Mouse (Mus musculus) frontal cortex, postnatal 14 days (tissue): ENCODE results near the gene Gm16181.
"Not testable (repeated sequence)": the region's sequence is repeated elsewhere in the genome, so short reads cannot be mapped to it uniquely, and the experiment has no call there.

Experiments
- DNase-seq, 2 experiments: peaks; one replicate each; pipeline ENCODE4 v3.0.0; 2022; ENCODE audit warnings: low spot score in 2 of 2

Gene Gm16181

GRCm38 (mm10) chr17:35232043-35232442, 11.4 kb downstream of the Gm16181 start:
- DNase-seq = peak in 1 of 2 experiments; percentile 87

- DNase-seq = no peak
Observed at GRCm38 (mm10) chr17:35232659-35233058, 12.0 kb downstream of the Gm16181 start.

GRCm38 (mm10) chr17:35233114-35233980, 12.7 kb downstream of the Gm16181 start, which contains the start of gene Atp6v1g2:
TSS of gene Atp6v1g2 (plus strand) at chr17:35233660.
- DNase-seq = no peak

- not testable (repeated sequence) for DNase-seq
Observed at GRCm38 (mm10) chr17:35234090-35234489, 13.5 kb downstream of the Gm16181 start.

- no peak for DNase-seq
Observed at GRCm38 (mm10) chr17:35234903-35235302, 14.3 kb downstream of the Gm16181 start.

- peak; percentile 85 to 90 for DNase-seq
Observed at GRCm38 (mm10) chr17:35235614-35236389, 15.2 kb downstream of the Gm16181 start, which contains the start of gene Nfkbil1. TSS of gene Nfkbil1 (minus strand) at chr17:35235792.

GRCm38 (mm10) chr17:35236390-35236746, 15.7 kb downstream of the Gm16181 start:
- peak; percentile 97 to 100 for DNase-seq

GRCm38 (mm10) chr17:35236996-35237395, 16.4 kb downstream of the Gm16181 start:
- no peak for DNase-seq

- DNase-seq = no peak
Observed at GRCm38 (mm10) chr17:35237504-35237903, 16.9 kb downstream of the Gm16181 start.

- DNase-seq = no peak
Observed at GRCm38 (mm10) chr17:35239700-35240099, 19.1 kb downstream of the Gm16181 start.

GRCm38 (mm10) chr17:35240384-35241304, 20.0 kb downstream of the Gm16181 start:
- no peak for DNase-seq

- DNase-seq = peak; percentile 94 to 96
Observed at GRCm38 (mm10) chr17:35241305-35242014, 20.8 kb downstream of the Gm16181 start, which contains the start of gene Ddx39b. TSS of gene Ddx39b (plus strand) at chr17:35241746.

GRCm38 (mm10) chr17:35242015-35242941, 21.6 kb downstream of the Gm16181 start:
- DNase-seq = no peak

- DNase-seq = no peak
Observed at GRCm38 (mm10) chr17:35243086-35243485, 22.5 kb downstream of the Gm16181 start.

GRCm38 (mm10) chr17:35244999-35245398, 24.4 kb downstream of the Gm16181 start:
- no peak for DNase-seq

- DNase-seq = no peak
Observed at GRCm38 (mm10) chr17:35245731-35246623, 25.3 kb downstream of the Gm16181 start.

- no peak for DNase-seq
Observed at GRCm38 (mm10) chr17:35247144-35247543, 26.5 kb downstream of the Gm16181 start.

GRCm38 (mm10) chr17:35248986-35249385, 28.4 kb downstream of the Gm16181 start:
- no peak for DNase-seq
